Mouse (Mus musculus): ENCODE measurements around the gene Cdr2l. TPM values are rescaled to one million over a fixed set of nuclear protein-coding genes. Genes with fewer than 3 reads are reported as not detected.

Cdr2l gene
- polyA plus RNA-seq, 1 experiment from 2014 or later: 14.6 TPM

DNA sequence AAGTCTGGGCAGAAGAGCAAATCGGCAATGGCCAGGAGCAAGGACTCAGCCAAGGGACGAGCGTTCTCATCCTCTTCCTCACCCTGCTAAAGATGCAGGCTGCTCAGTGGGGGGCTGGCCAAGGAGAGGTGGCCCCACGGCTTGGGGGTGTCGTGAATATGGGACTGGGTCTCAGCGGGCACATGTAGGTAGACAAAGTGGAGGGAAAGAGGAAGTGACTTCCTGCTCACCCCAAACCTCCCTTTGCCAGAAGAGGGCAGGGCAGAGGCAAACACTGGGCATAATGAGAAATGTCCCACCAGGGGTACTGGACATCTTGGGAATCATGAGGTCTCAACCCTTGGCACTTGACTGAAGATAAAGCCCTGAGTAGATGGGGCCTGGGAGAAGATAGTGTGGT lies 22.0 kb upstream of the Cdr2l start:
- no peak overlapping the region for H3K4me3 ChIP-seq (ENCODE audit: low read depth, low read length)

DNA sequence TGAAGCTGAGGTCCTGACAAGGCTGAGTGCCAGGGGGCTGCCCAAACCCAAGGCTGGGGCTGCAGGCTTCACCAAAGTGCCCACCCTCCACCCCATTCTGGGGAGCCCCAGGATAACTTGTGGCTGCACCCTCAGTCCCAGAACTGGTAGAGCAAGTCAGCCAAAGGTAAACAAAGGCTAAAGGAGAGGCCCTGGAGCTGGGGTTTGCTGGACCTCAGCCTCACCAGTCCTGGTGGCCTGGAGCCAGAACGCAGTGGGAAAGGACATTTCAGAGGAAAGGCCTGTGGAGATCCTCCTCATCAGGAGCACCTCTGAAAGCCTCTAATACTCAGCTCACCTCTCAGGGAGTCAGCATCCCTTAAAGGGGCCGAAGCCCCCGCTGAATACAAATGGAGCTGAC lies 17.6 kb upstream of the Cdr2l start:
- no peak overlapping the region for H3K9ac ChIP-seq (ENCODE audit: low read length)
- no peak overlapping the region for H3K27ac ChIP-seq (replicated peaks; ENCODE audit: low read depth, low read length)
- H3K27me3 ChIP-seq (ENCODE audit: control insufficient read depth, insufficient read depth, low read length): peaks cover 35% of the 10 kb centered on the region
- no peaks in the 10 kb centered on the region for H3K9me3 ChIP-seq (ENCODE audit: control insufficient read depth, low read length)
- no peaks in the 10 kb centered on the region for H3K36me3 ChIP-seq (ENCODE audit: control insufficient read depth, insufficient read depth, low read length)
- H3K4me3 ChIP-seq (ENCODE audit: low read depth, low read length): no peak overlapping the region
- no peak overlapping the region for H3K4me2 ChIP-seq (ENCODE audit: low read depth, severe bottlenecking)
- 80% methylated on average over 3 of the region's 3 CpGs for WGBS
- H3K4me1 ChIP-seq (ENCODE audit: control insufficient read depth, insufficient read depth, low read length): peaks cover 11% of the 10 kb centered on the region
- DNase-seq (ENCODE audit: low spot score): no peak
- no peak for ATAC-seq (ENCODE audit: insufficient number of reproducible peaks, low FRiP score, low TSS enrichment, low read depth)

More for the DNA sequence above, 22.0 kb upstream of the Cdr2l start:
- Histone ChIP-seq H3K4me1 (ENCODE audit: control insufficient read depth, insufficient read depth, low read length) (0 out of 2 replicates have a peak, but pooled peaks cover 2% of the 10 kb centered on the region), H3K4me2 (ENCODE audit: low read depth, severe bottlenecking) (no peak overlapping the region), H3K27me3 (ENCODE audit: control insufficient read depth, insufficient read depth, low read length) (no peaks in the 10 kb centered on the region), H3K36me3 (ENCODE audit: control insufficient read depth, insufficient read depth, low read length) (no peaks in the 10 kb centered on the region), H3K27ac (replicated peaks; ENCODE audit: low read depth, low read length) (no peak overlapping the region), H3K9me3 (ENCODE audit: control insufficient read depth, low read length) (no peaks in the 10 kb centered on the region), H3K9ac (ENCODE audit: low read length) (no peak overlapping the region)
- WGBS: 67% methylated on average over 6 of the region's 6 CpGs
- no peak for DNase-seq (ENCODE audit: low spot score)
- ATAC-seq (ENCODE audit: insufficient number of reproducible peaks, low FRiP score, low TSS enrichment, low read depth): no peak

DNA sequence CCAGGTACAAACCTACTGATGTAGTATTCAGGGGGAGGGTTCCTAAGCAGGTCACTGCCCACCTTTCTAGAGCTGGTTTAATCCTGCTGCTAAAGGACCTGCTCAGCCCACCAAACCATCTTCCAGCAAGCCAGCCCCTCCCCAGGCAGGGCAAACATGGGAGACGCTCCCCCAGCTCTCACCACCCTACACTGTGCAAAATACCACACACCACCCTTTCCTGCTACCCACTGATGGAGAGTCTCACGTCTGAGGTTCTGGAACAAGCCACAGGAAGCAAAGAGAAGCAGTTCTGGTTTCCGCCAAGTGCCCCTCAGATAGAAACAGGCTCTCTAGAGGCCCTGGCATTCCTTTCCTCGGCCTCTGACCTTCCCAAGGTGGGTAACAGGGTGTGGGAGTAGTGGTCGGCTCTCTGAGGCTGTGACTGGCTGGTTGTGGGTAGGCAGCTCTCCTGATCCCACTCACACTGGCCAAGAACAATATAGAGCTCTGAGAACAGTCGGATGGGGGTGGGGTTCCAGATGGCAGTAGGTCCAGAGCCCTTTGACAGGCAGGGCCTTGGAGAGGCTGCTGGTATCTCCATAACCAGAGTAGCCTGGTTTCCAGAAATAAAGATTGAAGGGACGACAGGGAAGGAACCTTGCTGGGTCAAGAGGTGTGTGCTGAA lies 15.5 kb upstream of the Cdr2l start:
- Histone ChIP-seq H3K9ac (ENCODE audit: low read length) (no peak overlapping the region), H3K27ac (replicated peaks; ENCODE audit: low read depth, low read length) (no peak overlapping the region), H3K4me2 (ENCODE audit: low read depth, severe bottlenecking) (no peak overlapping the region), H3K36me3 (ENCODE audit: control insufficient read depth, insufficient read depth, low read length) (no peaks in the 10 kb centered on the region), H3K4me3 (ENCODE audit: low read depth, low read length) (no peak overlapping the region), H3K9me3 (ENCODE audit: control insufficient read depth, low read length) (no peaks in the 10 kb centered on the region), H3K27me3 (ENCODE audit: control insufficient read depth, insufficient read depth, low read length) (peaks cover 37% of the 10 kb centered on the region), H3K4me1 (ENCODE audit: control insufficient read depth, insufficient read depth, low read length) (peaks cover 11% of the 10 kb centered on the region)
- 37% methylated on average over 7 of the region's 7 CpGs for WGBS
- DNase-seq (ENCODE audit: low spot score): no peak
- ATAC-seq (ENCODE audit: insufficient number of reproducible peaks, low FRiP score, low TSS enrichment, low read depth): no peak; the same call in 1 of the 2 replicates

DNA sequence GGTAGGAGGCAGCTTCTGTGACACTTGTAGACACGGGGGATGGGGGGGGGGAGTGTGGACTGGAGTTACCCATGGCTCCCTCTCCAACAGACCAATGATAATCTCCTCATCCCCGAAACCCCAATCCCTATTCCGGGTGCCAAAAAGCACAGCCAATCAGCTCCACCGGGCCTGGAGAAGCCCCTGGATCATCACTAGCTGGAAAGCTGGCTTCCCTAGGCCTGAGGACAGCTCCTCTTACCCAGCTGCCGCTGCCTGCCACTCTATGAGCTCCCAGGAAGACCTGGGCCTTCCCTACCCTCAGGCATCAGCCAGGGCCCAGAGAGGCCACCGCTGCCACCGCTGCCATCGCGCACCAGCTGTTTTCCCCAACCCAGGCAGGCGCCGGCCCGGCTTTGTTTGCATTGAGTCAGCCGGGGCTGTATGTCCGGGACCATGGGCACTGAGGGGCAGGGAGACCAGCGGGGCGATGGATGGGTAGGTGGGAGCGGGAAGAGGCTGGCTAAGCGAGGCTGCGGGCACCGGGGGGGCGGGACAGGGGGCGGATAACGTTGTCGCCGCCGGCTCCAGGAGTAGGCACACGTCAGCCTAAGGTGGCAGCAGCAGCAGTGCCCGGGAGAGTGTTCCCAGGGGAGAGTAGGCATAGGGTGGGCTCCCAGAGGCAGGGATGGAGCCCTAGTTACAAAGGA lies 14.9 kb upstream of the Cdr2l start:
- no peak for DNase-seq (ENCODE audit: low spot score)

DNA sequence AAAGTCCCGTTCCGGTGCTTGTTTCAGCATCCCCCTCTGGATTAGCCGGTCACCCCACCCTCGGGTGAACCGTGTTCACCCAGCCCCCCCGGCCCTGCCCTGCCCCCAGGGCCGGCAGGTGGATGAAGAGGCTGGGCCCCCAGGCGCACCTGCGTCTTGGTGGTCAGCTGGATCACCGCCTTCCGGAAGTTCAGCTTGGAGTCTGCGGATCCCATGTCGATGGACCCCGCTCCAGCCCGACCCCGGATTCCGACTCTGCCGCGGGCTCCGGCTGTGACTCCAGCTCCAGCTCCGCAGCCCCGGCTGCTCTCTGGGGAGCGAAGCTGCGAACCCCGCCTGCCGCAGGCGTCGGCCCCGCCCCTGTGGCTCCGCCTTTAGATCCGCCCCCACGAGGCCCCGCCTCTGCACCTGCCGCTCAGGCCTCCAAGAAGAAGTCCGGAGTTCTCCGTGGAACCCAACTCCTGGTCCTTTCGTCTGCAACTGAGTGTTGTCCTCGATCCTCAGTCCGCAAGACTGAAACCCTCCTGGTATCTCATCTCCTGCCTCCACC lies 14.2 kb upstream of the Cdr2l start, which contains the start of gene Hid1:
Hid1 (minus strand) TSS at position 362 of the 550 bp plus-strand sequence.
- Histone ChIP-seq H3K27me3 (ENCODE audit: control insufficient read depth, insufficient read depth, low read length) (peaks cover 41% of the 10 kb centered on the region), H3K27ac (replicated peaks; ENCODE audit: low read depth, low read length) (no peak within 1 kb of the TSS), H3K4me1 (ENCODE audit: control insufficient read depth, insufficient read depth, low read length) (peaks cover 11% of the 10 kb centered on the region), H3K9me3 (ENCODE audit: control insufficient read depth, low read length) (no peaks in the 10 kb centered on the region), H3K36me3 (ENCODE audit: control insufficient read depth, insufficient read depth, low read length) (no peaks in the 10 kb centered on the region), H3K9ac (ENCODE audit: low read length) (no peak within 1 kb of the TSS), H3K4me3 (ENCODE audit: low read depth, low read length) (peak within 1 kb of the TSS; percentile 28), H3K4me2 (ENCODE audit: low read depth, severe bottlenecking) (peak within 1 kb of the TSS; percentile 73)
- DNase-seq (ENCODE audit: low spot score) (peak; percentile 73), ATAC-seq (ENCODE audit: insufficient number of reproducible peaks, low FRiP score, low TSS enrichment, low read depth) (0 out of 2 replicates have a peak, but pooled peaks have one; percentile 32)
- 1% methylated on average over 39 of the region's 39 CpGs for WGBS

More for the DNA sequence above, 14.9 kb upstream of the Cdr2l start:
- H3K27ac ChIP-seq (replicated peaks; ENCODE audit: low read depth, low read length): no peak overlapping the region
- no peaks in the 10 kb centered on the region for H3K36me3 ChIP-seq (ENCODE audit: control insufficient read depth, insufficient read depth, low read length)
- peak overlapping the region; percentile 28 for H3K4me3 ChIP-seq (ENCODE audit: low read depth, low read length)
- peaks cover 41% of the 10 kb centered on the region for H3K27me3 ChIP-seq (ENCODE audit: control insufficient read depth, insufficient read depth, low read length)
- H3K9me3 ChIP-seq (ENCODE audit: control insufficient read depth, low read length): no peaks in the 10 kb centered on the region
- H3K4me1 ChIP-seq (ENCODE audit: control insufficient read depth, insufficient read depth, low read length): peaks cover 11% of the 10 kb centered on the region
- no peak for ATAC-seq (ENCODE audit: insufficient number of reproducible peaks, low FRiP score, low TSS enrichment, low read depth)
- WGBS: 2% methylated on average over 27 of the region's 28 CpGs
- H3K4me2 ChIP-seq (ENCODE audit: low read depth, severe bottlenecking): peak overlapping the region; percentile 73
- no peak overlapping the region for H3K9ac ChIP-seq (ENCODE audit: low read length)

DNA sequence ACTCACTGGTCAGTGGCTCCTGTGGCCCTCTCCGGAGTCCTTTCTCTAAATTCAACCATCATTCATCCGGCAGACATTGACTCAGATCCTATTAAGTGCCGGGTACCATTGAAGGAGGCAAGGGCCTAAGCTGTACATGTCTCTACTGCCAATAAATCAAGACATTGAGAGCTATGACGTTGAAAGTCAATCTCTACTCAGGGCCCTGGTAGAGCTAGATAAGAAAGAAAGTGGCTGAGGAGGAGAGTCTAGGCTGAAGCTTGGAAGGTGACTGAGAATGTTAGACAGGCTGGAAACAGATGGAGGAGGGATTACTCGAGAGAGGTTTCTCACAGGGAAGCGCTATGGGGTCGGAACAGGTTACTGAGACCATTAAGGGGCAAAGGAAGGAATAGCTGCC lies 11.3 kb upstream of the Cdr2l start:
- Histone ChIP-seq H3K4me2 (ENCODE audit: low read depth, severe bottlenecking) (no peak overlapping the region), H3K4me1 (ENCODE audit: control insufficient read depth, insufficient read depth, low read length) (peaks cover 15% of the 10 kb centered on the region), H3K27me3 (ENCODE audit: control insufficient read depth, insufficient read depth, low read length) (peaks cover 60% of the 10 kb centered on the region), H3K36me3 (ENCODE audit: control insufficient read depth, insufficient read depth, low read length) (no peaks in the 10 kb centered on the region), H3K9me3 (ENCODE audit: control insufficient read depth, low read length) (no peaks in the 10 kb centered on the region), H3K9ac (ENCODE audit: low read length) (no peak overlapping the region), H3K4me3 (ENCODE audit: low read depth, low read length) (no peak overlapping the region), H3K27ac (replicated peaks; ENCODE audit: low read depth, low read length) (no peak overlapping the region)
- WGBS: 52% methylated on average over 7 of the region's 7 CpGs
- DNase-seq (ENCODE audit: low spot score) (no peak), ATAC-seq (ENCODE audit: insufficient number of reproducible peaks, low FRiP score, low TSS enrichment, low read depth) (no peak)

DNA sequence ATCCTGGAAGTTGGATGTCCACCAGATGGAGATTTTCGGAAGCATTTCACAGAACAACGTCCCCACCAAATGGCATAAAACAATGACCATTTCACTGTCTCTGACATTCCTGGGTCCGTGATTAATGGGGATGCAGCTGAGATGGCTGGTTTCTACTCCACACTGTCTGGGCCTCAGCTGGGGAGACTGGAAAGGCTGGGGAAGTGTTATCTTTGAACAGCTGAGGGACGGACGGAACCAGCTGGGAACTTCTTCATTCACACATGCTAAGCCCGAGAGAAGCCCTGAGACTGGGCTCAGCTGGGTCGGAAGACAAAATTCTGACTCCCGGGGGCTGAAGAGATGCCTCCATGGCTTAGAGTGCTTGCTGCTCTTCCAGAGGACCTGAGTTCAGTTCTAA lies 10.4 kb upstream of the Cdr2l start:
- Histone ChIP-seq H3K9me3 (ENCODE audit: control insufficient read depth, low read length) (no peaks in the 10 kb centered on the region), H3K9ac (ENCODE audit: low read length) (no peak overlapping the region), H3K4me2 (ENCODE audit: low read depth, severe bottlenecking) (no peak overlapping the region), H3K4me3 (ENCODE audit: low read depth, low read length) (no peak overlapping the region), H3K36me3 (ENCODE audit: control insufficient read depth, insufficient read depth, low read length) (no peaks in the 10 kb centered on the region), H3K27me3 (ENCODE audit: control insufficient read depth, insufficient read depth, low read length) (peaks cover 57% of the 10 kb centered on the region), H3K27ac (replicated peaks; ENCODE audit: low read depth, low read length) (no peak overlapping the region), H3K4me1 (ENCODE audit: control insufficient read depth, insufficient read depth, low read length) (peaks cover 13% of the 10 kb centered on the region)
- 61% methylated on average over 8 of the region's 8 CpGs for WGBS
- ATAC-seq (ENCODE audit: insufficient number of reproducible peaks, low FRiP score, low TSS enrichment, low read depth): no peak
- DNase-seq (ENCODE audit: low spot score): no peak

DNA sequence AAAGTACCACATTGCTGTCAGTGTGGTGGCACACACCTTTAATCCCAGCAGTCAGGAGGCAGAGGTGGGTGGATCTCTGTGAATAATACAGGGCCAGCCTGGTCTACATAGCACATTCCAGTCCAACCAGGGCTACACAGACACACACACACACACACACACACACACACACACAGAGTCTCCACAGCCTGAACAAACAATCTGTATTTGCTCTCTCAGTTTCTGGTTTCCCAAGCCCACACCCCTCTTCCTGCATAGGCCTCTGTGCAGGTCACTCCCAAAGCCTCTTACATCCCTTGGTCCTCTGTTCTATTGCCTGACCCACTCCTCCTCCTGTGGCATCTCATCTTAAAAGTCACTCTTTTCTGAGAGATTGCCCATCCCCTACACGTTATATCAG lies 9.7 kb upstream of the Cdr2l start:
- no peak overlapping the region for H3K4me3 ChIP-seq (ENCODE audit: low read depth, low read length)
- no peak for ATAC-seq (ENCODE audit: insufficient number of reproducible peaks, low FRiP score, low TSS enrichment, low read depth)
- no peak overlapping the region for H3K4me2 ChIP-seq (ENCODE audit: low read depth, severe bottlenecking)
- H3K9ac ChIP-seq (ENCODE audit: low read length): no peak overlapping the region
- DNase-seq (ENCODE audit: low spot score): no peak
- H3K27me3 ChIP-seq (ENCODE audit: control insufficient read depth, insufficient read depth, low read length): peaks cover 51% of the 10 kb centered on the region
- no peaks in the 10 kb centered on the region for H3K36me3 ChIP-seq (ENCODE audit: control insufficient read depth, insufficient read depth, low read length)
- H3K9me3 ChIP-seq (ENCODE audit: control insufficient read depth, low read length): no peaks in the 10 kb centered on the region
- H3K4me1 ChIP-seq (ENCODE audit: control insufficient read depth, insufficient read depth, low read length): peaks cover 10% of the 10 kb centered on the region
- 59% methylated on average over 1 of the region's 1 CpGs for WGBS
- no peak overlapping the region for H3K27ac ChIP-seq (replicated peaks; ENCODE audit: low read depth, low read length)
